Mouse (Mus musculus): ENCODE measurements around the gene Mrpl21. TPM values are rescaled to one million over a fixed set of nuclear protein-coding genes. Genes with fewer than 3 reads are reported as not detected.

Gene Mrpl21
- total RNA-seq, 1 experiment from 2014 or later, result 32.7 TPM

DNA sequence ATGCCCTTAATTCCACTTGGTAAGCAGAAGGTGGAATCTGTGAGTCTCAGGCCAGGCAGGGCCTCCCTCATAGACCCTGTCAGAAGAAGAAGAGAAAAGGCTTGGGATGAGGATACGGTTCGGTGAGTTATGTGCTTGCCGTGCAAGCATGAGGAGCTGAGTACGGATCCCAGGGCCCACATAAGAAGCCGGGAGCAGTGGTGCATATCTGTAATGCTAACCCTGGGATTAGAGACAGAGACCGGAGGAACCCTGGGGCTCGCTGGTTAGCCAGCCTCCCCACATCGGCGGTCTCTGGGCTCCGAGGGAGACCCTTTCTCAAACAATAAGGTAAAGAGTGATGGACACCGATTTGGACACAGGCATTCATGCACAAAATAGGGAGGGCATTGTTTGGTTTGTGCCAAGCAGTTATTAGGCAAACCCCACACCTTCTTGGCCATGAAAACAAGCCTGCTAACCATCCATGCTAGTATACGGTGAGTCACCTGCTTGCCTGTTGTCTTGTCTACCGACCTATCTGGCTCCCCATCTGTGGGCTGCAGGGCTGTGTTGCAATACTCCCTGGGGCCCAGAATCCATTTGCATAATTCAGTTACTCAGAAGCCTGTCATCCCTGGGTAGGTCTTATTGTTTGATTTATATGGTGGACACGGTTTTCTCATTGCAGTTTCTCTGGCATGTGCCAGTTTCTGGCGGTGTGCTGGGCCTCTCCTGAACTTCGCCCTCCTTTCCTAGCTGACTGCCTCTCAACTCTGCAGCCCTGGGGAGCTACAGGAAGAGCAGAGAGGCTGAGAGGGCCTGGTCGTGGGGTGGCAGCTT lies 51.2 kb downstream of the Mrpl21 start:
- ATAC-seq (ENCODE audit: extremely low read depth, insufficient number of reproducible peaks, low FRiP score, poor library complexity, severe bottlenecking), result peak; percentile 67; the same call in 1 of the 2 replicates

DNA sequence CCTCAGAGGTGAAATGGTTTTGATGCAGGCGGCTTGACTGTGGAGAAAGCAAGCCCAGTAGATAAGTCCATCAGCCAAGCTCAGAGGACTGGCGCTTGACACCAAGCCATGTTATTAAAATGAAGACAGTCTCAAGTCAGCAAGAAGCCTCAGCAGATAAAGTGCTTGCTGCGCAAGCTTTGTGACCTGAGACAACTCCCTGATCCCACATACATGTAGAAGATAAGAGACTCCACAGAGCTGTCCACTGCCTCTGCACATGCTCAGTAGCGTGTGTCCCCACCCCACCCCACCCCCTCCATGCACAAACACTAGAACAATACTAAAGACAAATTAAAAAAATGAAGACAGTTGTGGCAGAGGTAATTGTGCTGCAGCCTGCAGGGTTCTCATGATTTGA lies 51.8 kb downstream of the Mrpl21 start:
- no peak for ATAC-seq (ENCODE audit: extremely low read depth, insufficient number of reproducible peaks, low FRiP score, poor library complexity, severe bottlenecking)

DNA sequence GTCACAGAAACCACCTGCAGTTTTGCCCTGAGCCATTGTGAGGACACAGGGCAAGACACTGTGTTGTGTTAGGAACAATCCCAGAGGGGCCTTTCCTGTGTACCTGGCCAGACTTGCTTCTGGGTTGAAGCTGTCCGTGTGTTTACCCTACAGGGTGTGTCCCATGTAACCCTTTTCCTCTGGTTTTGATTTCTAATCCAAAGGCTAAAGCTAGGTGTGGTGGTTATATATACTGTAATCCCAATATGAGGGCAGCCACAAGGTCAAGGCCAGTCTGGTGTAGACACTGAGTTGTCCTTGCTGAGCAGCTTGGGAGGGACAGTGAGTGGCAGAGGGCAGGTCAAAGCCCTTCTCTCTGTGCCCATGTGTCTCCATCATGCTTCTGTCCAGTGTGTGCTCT lies 53.2 kb downstream of the Mrpl21 start:
- ATAC-seq (ENCODE audit: extremely low read depth, insufficient number of reproducible peaks, low FRiP score, poor library complexity, severe bottlenecking), result no peak

DNA sequence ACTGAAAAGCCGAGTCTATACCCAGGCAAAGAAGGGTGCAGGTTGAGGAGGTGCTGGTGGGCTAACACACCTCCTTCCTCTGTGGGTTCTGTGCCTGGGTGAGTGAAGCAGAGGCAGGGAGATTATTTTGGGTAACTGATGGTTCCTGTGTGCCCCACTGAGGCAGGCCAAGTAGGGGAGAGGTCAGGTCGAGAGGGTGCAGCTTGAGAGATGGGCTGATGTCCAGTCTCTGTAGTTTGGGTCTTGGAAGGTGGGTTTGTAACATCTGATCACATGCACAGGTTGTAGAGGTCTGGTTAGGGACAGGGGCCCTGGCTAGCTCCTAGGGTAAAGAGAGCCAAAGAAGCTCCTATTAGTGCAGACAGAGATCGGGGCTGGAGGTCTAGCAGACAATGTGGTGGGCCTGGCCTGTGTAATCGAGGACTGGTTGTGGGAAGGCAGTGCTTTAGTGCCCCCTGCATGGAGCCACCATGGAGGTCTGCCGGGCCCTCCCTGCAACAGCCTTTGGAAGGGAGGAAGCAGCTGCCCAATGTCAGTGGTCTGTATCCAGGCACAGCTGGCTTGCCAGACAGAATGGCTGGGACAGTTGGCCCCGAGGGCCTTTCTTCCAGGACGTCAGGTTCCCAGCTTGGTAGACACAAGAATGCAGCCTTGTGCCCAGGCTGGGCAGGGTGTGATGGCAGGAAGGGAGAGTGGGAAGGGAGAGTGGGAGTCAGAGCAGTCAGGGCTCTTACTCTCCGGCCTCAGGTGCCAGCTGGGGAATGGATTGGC lies 54.0 kb downstream of the Mrpl21 start:
- no peak for ATAC-seq (ENCODE audit: extremely low read depth, insufficient number of reproducible peaks, low FRiP score, poor library complexity, severe bottlenecking)

- no peak for ATAC-seq (ENCODE audit: extremely low read depth, insufficient number of reproducible peaks, low FRiP score, poor library complexity, severe bottlenecking)
These were observed 56.5 kb downstream of the Mrpl21 start for GRCm38 (mm10) chr19:3339187-3339586.

GRCm38 (mm10) chr19:3341021-3341420 lies 58.3 kb downstream of the Mrpl21 start:
- no peak for ATAC-seq (ENCODE audit: extremely low read depth, insufficient number of reproducible peaks, low FRiP score, poor library complexity, severe bottlenecking)

Other genes starting within 250 kb of the Mrpl21 start
- gene Ighmbp2, start 116 bp downstream of the Mrpl21 start, total RNA-seq (2017), result 6.3 and 7.7 TPM in 2 replicates
- 76.2 and 76.7 TPM in 2 replicates for gene Cpt1a, start 39.4 kb downstream of the Mrpl21 start, total RNA-seq (2017)
- gene Tesmin, start 106.0 kb downstream of the Mrpl21 start, total RNA-seq (2017), result 0.37 and 0.81 TPM in 2 replicates
- not detected in 2 replicates for gene Gal, start 131.6 kb downstream of the Mrpl21 start, total RNA-seq (2017)